Mouse (Mus musculus): ENCODE data around the gene Max. TPM values are rescaled to one million over a fixed set of nuclear protein-coding genes. Genes with fewer than 3 reads are reported as not detected.

Max gene
- total RNA-seq, 1 experiment from 2014 or later, result 115 TPM

DNA sequence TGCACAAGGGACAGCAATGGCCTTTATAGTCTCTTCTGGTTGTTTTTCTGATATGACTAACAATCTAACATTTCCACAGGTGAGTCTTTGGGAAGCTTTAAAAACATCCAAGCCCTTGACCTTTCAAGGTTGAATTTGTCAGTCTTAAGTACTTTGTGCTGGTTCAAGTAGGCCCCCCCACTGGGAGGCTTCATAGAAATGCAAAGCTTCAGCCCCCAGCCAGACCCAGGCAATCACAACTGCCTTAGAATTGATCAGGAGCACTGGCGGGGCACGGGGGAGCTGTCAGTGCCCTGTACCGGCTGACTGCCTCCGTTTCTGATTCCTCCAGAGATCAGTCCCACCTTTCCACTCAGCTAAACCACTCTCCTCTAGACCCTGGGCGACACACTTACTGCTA, 3.1 kb upstream of the Max start:
- ATAC-seq (replicated peaks in 1 of 2; ENCODE audit: insufficient read depth in 1 of 2, low FRiP score in 2 of 2, low TSS enrichment in 1 of 2, low read depth in 1 of 2, poor library complexity in 2 of 2, severe bottlenecking in 2 of 2), result no peak

DNA sequence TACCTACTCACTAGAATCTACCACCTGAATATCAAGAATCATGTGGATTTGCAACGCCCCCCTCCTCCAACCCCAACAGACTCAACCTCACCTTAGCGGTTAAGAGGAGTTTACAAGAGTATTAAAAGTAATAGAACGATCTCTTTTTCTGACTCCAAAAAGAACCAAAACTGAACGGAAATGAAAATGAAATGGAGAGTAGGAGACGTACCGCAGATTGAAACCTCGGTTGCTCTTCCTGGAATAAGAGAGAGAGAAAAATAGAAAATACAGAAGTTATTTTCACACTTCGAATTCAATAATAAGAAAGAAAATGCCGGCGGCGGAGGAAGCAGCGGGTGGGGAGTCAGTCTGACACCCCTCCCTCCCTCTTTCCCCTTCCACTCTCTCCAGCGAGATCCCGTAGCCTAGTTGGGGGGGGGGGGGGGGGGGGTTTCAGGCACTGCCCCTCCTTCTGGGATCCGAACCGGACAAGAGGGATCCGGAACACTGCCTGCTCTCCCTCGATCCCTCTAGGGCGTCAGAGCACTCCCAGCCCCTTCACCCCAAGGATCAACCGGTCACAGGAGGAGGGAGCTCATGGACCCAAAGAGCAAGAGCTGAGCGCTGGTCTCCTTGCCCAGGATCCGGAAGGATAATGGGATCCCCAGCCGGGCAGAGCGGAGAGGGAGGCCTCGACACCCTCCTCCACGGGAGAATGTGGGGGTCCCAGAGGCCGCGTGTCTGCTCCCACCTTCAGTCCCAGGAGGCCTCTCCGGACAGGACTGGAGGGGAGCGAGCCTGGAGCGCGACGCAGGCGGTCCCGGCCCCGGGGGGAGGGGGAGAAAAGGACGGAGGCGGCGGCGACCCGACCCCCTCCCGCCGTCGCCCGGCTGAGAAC, 709 bp downstream of the Max start:
- no peak for ATAC-seq (replicated peaks in 1 of 2; ENCODE audit: insufficient read depth in 1 of 2, low FRiP score in 2 of 2, low TSS enrichment in 1 of 2, low read depth in 1 of 2, poor library complexity in 2 of 2, severe bottlenecking in 2 of 2)

DNA sequence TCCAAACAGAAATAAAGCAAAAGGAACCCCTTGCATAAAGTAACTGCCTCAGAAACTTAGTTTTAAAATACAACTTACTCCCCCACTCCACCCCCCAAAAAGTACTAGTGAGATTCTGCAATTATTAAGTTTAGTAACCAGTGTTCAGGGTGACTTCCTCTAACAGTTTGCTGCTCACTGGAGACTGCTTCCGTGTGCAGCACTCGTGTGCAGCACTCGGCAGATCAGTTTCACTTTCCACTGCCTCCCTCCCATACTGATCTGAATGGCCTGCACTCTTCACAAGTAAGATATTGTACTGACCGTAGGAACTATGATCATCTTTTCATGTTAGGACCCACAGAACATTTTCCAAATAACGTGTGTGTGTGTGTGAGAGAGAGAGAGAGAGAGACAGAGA, 4.3 kb downstream of the Max start:
- peak; percentile 49 to 58 for ATAC-seq (replicated peaks in 1 of 2; ENCODE audit: insufficient read depth in 1 of 2, low FRiP score in 2 of 2, low TSS enrichment in 1 of 2, low read depth in 1 of 2, poor library complexity in 2 of 2, severe bottlenecking in 2 of 2)

DNA sequence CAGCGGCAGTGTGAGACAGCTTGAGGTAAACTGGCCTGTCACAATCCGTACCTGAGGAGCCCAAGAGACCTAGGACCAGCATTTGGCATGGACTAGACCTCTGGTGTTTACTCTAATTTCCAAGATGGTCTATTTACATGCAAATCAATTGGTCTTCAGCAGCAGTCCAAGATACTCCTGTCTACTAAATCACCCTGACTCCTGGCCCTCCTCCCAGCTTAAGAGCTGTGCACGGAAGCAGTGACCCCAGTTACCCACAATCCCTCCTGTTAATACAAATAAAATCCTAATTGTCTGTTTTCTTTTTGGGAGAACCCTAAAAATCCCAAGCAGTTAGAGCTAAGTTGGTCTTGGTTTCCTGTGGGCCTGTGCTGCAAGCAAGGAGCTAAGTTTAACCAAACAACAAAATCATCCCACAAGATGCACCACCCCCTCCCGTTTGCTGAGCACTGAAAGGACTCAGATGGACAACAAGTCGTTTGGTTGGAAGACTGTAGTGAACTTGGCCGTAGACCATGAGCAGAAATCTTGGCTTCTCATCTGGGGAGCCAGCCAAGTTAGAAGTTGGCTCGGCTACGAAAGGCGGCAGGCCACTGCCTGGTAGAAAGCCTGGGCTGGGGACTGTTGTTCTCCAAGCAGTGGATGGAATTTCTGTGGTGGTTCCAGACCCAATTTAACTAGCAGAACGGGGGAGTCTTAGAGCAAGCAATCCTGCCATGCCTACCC, 7.1 kb downstream of the Max start:
- ATAC-seq (replicated peaks in 1 of 2; ENCODE audit: insufficient read depth in 1 of 2, low FRiP score in 2 of 2, low TSS enrichment in 1 of 2, low read depth in 1 of 2, poor library complexity in 2 of 2, severe bottlenecking in 2 of 2), result no peak

DNA sequence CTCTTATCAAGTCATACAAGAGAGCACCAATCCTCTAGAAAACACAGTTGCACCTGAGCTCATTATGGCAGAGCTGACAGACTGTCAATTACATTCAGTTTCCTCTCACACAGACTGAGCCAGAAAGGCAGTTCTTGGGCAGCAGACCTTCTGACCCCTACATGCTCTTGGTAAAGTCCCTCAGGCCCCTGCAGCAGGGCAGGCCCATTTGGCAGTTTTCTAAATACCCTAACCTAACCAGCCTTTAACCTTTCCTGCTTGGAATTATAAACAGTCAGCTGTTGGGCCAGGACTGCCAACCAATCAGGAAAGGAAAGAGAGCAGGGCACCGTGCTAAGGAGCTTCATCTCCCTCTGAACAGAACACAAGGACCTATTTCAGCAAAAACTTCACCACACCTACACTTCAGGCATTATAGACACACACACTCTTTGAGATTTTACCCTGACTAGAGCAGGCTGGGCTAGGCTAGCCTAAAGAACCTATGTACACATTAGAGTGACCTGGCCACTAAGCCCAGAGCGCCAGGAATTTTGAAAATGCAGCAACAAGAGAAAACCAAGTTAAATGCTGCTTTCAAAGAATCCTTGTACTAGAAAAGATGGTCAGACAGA, 8.1 kb downstream of the Max start:
- no peak for ATAC-seq (replicated peaks in 1 of 2; ENCODE audit: insufficient read depth in 1 of 2, low FRiP score in 2 of 2, low TSS enrichment in 1 of 2, low read depth in 1 of 2, poor library complexity in 2 of 2, severe bottlenecking in 2 of 2)

DNA sequence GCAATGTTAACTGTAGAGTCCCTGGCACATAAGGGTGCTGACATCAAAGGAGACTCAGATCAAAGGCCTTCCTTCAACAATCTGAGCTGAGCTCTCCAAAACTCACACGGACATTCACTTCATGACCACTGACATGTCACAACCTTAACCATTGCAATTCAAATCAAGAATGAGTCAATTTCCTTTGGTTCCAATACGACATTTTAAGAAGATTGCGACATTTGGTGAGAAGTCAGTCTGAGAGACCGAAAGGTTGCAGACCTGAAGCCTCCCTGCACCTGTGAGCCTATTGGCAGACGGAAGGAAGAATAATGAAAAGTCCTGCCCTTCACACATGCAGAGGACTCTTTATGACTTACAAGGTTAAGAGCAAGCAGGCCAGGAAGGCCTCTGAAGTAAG, 11.7 kb downstream of the Max start:
- peak in 1 of 2 experiments; percentile 37; a peak in 1 of 4 replicates for ATAC-seq (replicated peaks in 1 of 2; ENCODE audit: insufficient read depth in 1 of 2, low FRiP score in 2 of 2, low TSS enrichment in 1 of 2, low read depth in 1 of 2, poor library complexity in 2 of 2, severe bottlenecking in 2 of 2)

DNA sequence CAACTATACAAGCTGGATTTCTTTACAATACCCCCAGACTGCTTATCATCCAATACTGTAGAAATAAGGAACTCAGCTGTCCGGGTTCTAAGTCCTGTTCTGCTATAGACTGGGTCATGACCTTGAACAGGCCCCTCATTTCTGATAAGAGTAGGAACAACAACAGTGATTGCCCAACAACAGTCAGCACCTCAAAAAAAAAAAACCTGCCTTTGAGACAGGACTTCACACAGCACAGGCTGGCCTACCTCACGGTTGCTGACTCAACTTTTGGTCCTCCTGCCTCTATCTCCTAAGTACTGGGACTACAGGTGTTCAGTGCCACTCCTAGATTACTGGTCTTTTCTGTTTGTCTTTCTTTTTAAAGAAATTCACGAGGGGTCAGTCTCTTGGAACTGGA, 13.2 kb downstream of the Max start:
- no peak; a peak in 1 of 4 replicates for ATAC-seq (replicated peaks in 1 of 2; ENCODE audit: insufficient read depth in 1 of 2, low FRiP score in 2 of 2, low TSS enrichment in 1 of 2, low read depth in 1 of 2, poor library complexity in 2 of 2, severe bottlenecking in 2 of 2)

DNA sequence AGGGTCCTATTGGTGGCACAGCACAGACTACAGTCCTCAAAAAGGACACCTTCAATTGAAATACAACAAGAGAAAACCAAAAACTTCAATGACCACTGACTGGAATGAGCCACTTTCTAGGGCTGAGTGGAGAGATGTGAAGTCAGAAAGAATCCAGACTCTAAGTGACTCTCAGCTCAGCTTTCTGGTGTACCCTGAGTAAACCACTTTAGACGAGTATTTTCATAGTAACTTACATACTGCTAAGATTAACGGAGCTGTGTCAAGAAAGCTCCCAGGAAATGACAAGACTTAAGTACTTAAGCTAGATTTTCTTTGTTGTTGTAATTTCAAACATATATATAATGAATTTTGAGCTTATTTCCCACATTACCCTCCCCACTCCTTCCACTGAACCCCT, 13.8 kb downstream of the Max start:
- no peak for ATAC-seq (replicated peaks in 1 of 2; ENCODE audit: insufficient read depth in 1 of 2, low FRiP score in 2 of 2, low TSS enrichment in 1 of 2, low read depth in 1 of 2, poor library complexity in 2 of 2, severe bottlenecking in 2 of 2)

DNA sequence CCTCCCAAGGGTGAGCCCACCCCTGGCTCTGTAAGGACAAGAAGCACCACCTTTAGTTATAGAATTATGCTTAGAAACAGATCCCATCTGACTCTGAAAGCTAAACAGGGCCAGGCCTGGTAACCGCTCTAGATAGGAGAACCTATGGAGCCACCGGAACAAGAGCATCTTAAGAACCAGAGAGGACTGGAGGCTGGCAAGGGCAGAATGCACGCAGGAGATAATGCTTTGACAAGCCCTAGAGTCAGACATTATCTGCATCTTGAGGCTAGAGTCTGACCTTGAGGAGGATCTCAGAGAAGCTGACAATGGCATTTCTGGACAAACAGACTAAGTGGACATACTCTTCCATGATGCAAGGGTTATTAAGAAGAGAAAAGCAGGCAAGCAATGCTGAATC, 14.5 kb downstream of the Max start:
- ATAC-seq (replicated peaks in 1 of 2; ENCODE audit: insufficient read depth in 1 of 2, low FRiP score in 2 of 2, low TSS enrichment in 1 of 2, low read depth in 1 of 2, poor library complexity in 2 of 2, severe bottlenecking in 2 of 2), result no peak

DNA sequence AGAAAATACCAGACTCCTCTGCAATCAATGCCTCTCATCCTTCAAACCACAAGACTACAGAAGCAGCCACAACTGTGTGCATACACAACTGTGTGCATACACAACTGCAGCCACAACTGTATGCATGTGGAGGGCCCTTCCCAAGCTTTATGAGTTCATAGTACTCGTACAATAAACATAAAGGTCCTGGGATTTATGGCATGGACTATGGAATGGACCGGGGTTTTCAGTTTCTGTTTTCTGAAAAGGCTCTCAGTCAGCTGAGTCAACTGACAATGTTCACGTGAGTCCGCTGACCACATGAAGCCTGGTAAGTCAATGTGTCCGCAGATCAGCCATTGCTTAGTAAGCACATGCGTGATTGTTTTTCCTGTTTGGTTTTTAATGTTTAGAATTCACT, 18.5 kb downstream of the Max start:
- no peak for ATAC-seq (replicated peaks in 1 of 2; ENCODE audit: insufficient read depth in 1 of 2, low FRiP score in 2 of 2, low TSS enrichment in 1 of 2, low read depth in 1 of 2, poor library complexity in 2 of 2, severe bottlenecking in 2 of 2)

DNA sequence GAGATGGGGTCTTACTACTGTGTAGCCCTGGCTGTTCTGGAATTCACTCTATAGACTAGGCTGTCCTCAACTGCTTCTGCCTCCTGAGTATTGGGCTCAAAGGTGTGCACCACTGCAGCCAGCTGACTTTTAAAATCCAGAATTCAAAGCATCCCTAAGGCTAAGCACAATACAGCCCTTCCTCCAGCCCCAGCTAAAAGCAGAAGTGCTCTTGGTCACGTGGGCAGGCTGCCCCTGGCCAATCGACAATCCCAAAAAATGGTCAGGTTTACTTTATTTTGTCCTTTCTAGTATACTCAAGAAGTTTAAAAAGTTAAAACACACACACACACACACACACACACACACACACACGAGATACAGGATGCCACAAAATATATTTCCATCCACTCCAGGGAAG, 19.0 kb downstream of the Max start:
- peak; percentile 61 to 66; a peak in 3 of 4 replicates for ATAC-seq (replicated peaks in 1 of 2; ENCODE audit: insufficient read depth in 1 of 2, low FRiP score in 2 of 2, low TSS enrichment in 1 of 2, low read depth in 1 of 2, poor library complexity in 2 of 2, severe bottlenecking in 2 of 2)

DNA sequence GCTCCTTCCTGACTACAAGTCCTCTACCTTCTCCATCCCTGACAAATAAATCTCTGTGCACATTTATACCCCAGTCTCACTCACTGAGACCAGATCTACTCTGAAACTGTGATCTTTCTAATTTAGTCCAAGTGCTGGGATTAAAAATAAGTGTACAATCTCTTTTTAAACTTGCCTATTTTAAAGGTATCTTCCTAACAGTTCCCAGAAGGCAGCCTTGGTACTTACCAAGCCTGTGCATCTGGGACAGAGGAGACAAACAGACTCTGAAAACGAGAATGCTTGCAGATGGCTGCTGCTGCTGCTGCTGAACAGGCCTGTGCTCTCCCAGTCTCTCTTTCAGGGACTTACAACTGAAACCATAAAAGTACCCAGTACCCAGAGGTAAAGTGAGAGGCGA, 19.5 kb downstream of the Max start:
- no peak for ATAC-seq (replicated peaks in 1 of 2; ENCODE audit: insufficient read depth in 1 of 2, low FRiP score in 2 of 2, low TSS enrichment in 1 of 2, low read depth in 1 of 2, poor library complexity in 2 of 2, severe bottlenecking in 2 of 2)

DNA sequence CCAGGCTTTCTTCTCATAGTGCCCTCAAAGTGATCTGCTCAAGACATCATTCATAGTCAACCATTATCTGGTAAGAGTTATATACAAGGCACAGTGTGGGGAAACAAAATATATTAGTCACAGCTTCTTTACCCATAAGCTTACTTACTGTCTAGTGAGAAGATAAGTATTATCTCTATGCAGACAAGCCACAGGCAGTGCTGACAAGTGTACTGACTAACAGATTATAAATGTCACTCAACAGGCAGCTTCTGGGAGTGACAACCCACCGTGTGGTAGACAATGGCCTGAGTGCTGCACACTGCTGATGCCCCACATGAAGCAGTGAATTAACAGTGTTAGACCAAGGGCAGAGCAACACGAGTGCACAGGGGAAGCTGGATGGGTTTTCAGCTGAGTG, 20.5 kb downstream of the Max start:
- 0 out of 4 replicates have a peak, but pooled peaks of 1 of the 2 experiments have one; percentile 25 for ATAC-seq (replicated peaks in 1 of 2; ENCODE audit: insufficient read depth in 1 of 2, low FRiP score in 2 of 2, low TSS enrichment in 1 of 2, low read depth in 1 of 2, poor library complexity in 2 of 2, severe bottlenecking in 2 of 2)

DNA sequence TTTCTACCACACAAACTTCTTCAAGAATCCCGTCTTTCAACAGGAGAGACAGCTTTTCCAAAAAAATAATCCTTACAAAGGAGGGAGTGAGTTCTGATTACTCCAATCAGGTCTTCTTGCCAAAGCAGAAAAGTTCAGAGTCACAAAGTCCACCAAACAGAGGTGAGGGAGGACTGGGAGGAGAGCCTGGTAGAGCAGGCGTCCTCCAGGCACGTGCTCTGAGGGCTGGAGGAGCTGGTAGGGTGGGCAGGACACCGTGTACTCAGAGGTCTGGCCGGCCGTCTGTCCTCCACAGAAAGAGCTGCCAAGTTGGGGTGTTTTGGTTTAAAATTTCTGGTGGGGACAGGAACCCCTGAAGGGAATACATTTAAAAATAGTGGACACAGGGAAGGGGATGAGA, 24.0 kb downstream of the Max start:
- no peak for ATAC-seq (replicated peaks in 1 of 2; ENCODE audit: insufficient read depth in 1 of 2, low FRiP score in 2 of 2, low TSS enrichment in 1 of 2, low read depth in 1 of 2, poor library complexity in 2 of 2, severe bottlenecking in 2 of 2)

DNA sequence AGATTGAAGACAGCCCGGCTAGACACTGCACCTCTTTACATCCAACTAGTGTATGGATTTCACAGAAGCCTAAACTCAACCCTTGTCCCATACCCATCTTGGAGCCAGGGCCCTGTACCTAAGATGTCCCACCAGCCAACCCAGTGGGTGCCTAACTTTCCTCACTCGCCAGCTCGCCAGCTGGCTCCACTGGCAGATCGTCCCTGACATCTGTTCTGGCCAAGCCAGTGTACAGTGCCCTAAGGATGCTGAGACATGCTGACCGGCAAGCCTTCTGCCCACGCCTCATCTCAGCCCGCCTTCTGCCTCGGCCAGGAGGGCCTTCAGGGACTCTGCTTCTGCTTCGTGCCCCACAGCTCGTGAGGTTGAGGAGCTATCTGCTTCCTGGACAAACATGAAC, 25.8 kb downstream of the Max start:
- ATAC-seq (replicated peaks in 1 of 2; ENCODE audit: insufficient read depth in 1 of 2, low FRiP score in 2 of 2, low TSS enrichment in 1 of 2, low read depth in 1 of 2, poor library complexity in 2 of 2, severe bottlenecking in 2 of 2), result no peak

DNA sequence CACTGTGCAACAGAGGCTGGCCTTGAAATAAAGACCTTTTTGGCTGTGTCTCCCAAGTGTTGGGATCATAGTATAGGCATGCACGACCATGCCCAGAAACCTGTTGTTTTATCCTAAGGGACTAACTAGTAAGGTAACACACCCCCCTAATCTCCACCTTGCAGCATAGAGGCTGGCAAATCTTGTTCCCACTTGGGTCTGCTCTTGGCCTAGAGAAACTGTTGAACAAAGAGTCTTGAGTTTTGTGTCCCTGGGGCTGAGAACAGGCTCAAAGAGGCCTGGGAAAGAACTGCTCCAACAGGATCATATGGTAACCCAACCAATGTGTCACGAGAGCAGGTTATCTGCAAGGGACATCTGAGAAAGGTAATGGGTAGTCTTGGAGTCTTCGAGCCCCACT, 27.6 kb downstream of the Max start:
- ATAC-seq (replicated peaks in 1 of 2; ENCODE audit: insufficient read depth in 1 of 2, low FRiP score in 2 of 2, low TSS enrichment in 1 of 2, low read depth in 1 of 2, poor library complexity in 2 of 2, severe bottlenecking in 2 of 2), result no peak

DNA sequence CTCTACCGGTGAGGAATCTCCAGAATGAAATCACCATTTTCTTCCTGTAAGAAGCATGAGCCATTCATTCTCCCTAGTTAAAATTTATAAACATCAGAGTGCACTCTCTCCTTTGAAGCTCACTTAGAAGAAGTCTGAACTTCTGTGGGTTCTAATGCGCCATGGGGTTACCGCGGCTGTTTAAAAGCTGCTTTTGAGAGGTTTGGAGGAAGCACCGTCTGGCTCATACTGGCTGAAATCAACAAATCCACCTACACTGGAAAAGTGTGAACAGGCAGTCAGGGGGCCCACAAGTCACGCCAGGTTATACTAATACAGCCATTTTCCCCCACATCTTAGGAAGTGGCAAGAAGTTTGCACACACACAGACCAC, 29.3 kb downstream of the Max start:
- ATAC-seq (replicated peaks in 1 of 2; ENCODE audit: insufficient read depth in 1 of 2, low FRiP score in 2 of 2, low TSS enrichment in 1 of 2, low read depth in 1 of 2, poor library complexity in 2 of 2, severe bottlenecking in 2 of 2), result no peak
